Mouse (Mus musculus) bone marrow, adult 2 months (tissue): ENCODE measurements at regions not wholly inside any gene's neighbourhood (a gene's known extent, or its start where the extent isn't known, plus 50 kb on each side); places are given as distances from the start of the nearest gene placed in this dataset.

Experiments
- CTCF ChIP-seq: fragments of 200-500 bp; IDR thresholded peaks from 2 replicates; pipeline ENCODE4 v1.5.1; 2011; ENCODE audit warnings: low read length, control low read depth; ENCODE audit not compliant: control insufficient read depth, insufficient read depth
- POLR2A ChIP-seq: fragments of 200-500 bp; IDR thresholded peaks from 2 replicates; pipeline ENCODE4 v1.6.1; 2011; ENCODE audit warnings: low read depth, mild to moderate bottlenecking, control low read depth, low read length, borderline replicate concordance; ENCODE audit not compliant: control insufficient read depth

DNA sequence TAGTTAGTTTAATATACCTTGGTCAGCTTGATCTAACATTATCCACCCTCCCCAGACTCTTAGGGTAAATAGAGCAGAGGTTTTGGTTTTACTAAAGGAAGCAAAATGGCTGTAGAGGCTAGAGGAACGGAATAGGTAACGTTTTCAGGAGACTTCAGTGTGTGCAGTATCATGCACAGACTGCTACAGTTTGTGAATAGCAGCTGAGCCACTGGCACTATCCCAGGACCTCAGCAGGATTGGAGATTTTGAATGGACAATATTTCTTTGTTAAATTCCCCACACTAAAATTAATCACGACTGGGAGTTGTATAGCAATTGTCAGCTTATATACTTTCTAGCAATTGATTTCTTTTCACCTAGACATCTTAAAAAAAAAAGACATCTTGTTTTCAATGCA, 929.7 kb upstream of the Lcorl start:
- TF ChIP-seq POLR2A, result no peak
- no peak for TF ChIP-seq CTCF
